Mouse (Mus musculus): ENCODE measurements around the gene 1700029J07Rik.

1700029J07Rik gene

GRCm38 (mm10) chr8:45988189-45988588 lies 13.1 kb upstream of the 1700029J07Rik start:
- 0 out of 2 replicates have a peak, but pooled peaks cover 4% of the 10 kb centered on the region for H3K4me1 ChIP-seq (replicated peaks; ENCODE audit: low read depth, low read length)
- no peaks in the 10 kb centered on the region for H3K27me3 ChIP-seq (ENCODE audit: insufficient read depth, low read length)
- no peaks in the 10 kb centered on the region for H3K9me3 ChIP-seq (ENCODE audit: low read length)
- H3K36me3 ChIP-seq (ENCODE audit: insufficient read depth, low read length): peaks cover 10% of the 10 kb centered on the region; the same call in 1 of the 2 replicates
- no peak overlapping the region for H3K4me3 ChIP-seq (replicated peaks; ENCODE audit: low read length)
- TF ChIP-seq NANOG (IDR thresholded peaks at IDR 0.05; ENCODE audit: borderline replicate concordance, low read length) (no peak), POU5F1 (IDR thresholded peaks at IDR 0.05; ENCODE audit: borderline replicate concordance, low read length) (no peak), CTCF (conservative IDR thresholded peaks at IDR 0.05; ENCODE audit: low read length) (no peak)

GRCm38 (mm10) chr8:45986665-45987064 lies 11.6 kb upstream of the 1700029J07Rik start:
- 0 out of 2 replicates have a peak, but pooled peaks cover 4% of the 10 kb centered on the region for H3K4me1 ChIP-seq (replicated peaks; ENCODE audit: low read depth, low read length)
- TF ChIP-seq NANOG (IDR thresholded peaks at IDR 0.05; ENCODE audit: borderline replicate concordance, low read length) (no peak), CTCF (conservative IDR thresholded peaks at IDR 0.05; ENCODE audit: low read length) (no peak), POU5F1 (IDR thresholded peaks at IDR 0.05; ENCODE audit: borderline replicate concordance, low read length) (no peak)
- H3K27me3 ChIP-seq (ENCODE audit: insufficient read depth, low read length): no peaks in the 10 kb centered on the region
- no peaks in the 10 kb centered on the region for H3K9me3 ChIP-seq (ENCODE audit: low read length)
- peaks cover 10% of the 10 kb centered on the region; the same call in 1 of the 2 replicates for H3K36me3 ChIP-seq (ENCODE audit: insufficient read depth, low read length)
- no peak overlapping the region for H3K4me3 ChIP-seq (replicated peaks; ENCODE audit: low read length)

GRCm38 (mm10) chr8:45975837-45976468 lies 901 bp upstream of the 1700029J07Rik start:
- Histone ChIP-seq H3K4me1 (replicated peaks; ENCODE audit: low read depth, low read length) (0 out of 2 replicates have a peak, but pooled peaks cover 3% of the 10 kb centered on the region), H3K36me3 (ENCODE audit: insufficient read depth, low read length) (peaks cover 8% of the 10 kb centered on the region; the same call in 1 of the 2 replicates), H3K27me3 (ENCODE audit: insufficient read depth, low read length) (no peaks in the 10 kb centered on the region), H3K9me3 (ENCODE audit: low read length) (peaks cover 56% of the 10 kb centered on the region), H3K4me3 (replicated peaks; ENCODE audit: low read length) (peak overlapping the region; percentile 77)
- no peak for TF ChIP-seq NANOG (IDR thresholded peaks at IDR 0.05; ENCODE audit: borderline replicate concordance, low read length)
- no peak for TF ChIP-seq POU5F1 (IDR thresholded peaks at IDR 0.05; ENCODE audit: borderline replicate concordance, low read length)
- no peak for TF ChIP-seq CTCF (conservative IDR thresholded peaks at IDR 0.05; ENCODE audit: low read length)

GRCm38 (mm10) chr8:45973988-45974505 lies 1.0 kb downstream of the 1700029J07Rik start:
- H3K27me3 ChIP-seq (ENCODE audit: insufficient read depth, low read length): no peaks in the 10 kb centered on the region
- H3K36me3 ChIP-seq (ENCODE audit: insufficient read depth, low read length): peaks cover 5% of the 10 kb centered on the region; the same call in 1 of the 2 replicates
- no peak overlapping the region for H3K4me3 ChIP-seq (replicated peaks; ENCODE audit: low read length)
- H3K4me1 ChIP-seq (replicated peaks; ENCODE audit: low read depth, low read length): 0 out of 2 replicates have a peak, but pooled peaks cover 3% of the 10 kb centered on the region
- peaks cover 59% of the 10 kb centered on the region for H3K9me3 ChIP-seq (ENCODE audit: low read length)
- TF ChIP-seq NANOG (IDR thresholded peaks at IDR 0.05; ENCODE audit: borderline replicate concordance, low read length) (no peak), CTCF (conservative IDR thresholded peaks at IDR 0.05; ENCODE audit: low read length) (no peak)

GRCm38 (mm10) chr8:45970894-45971293 lies 4.2 kb downstream of the 1700029J07Rik start:
- no peaks in the 10 kb centered on the region for H3K36me3 ChIP-seq (ENCODE audit: insufficient read depth, low read length)
- peaks cover 44% of the 10 kb centered on the region for H3K9me3 ChIP-seq (ENCODE audit: low read length)
- TF ChIP-seq CTCF (conservative IDR thresholded peaks at IDR 0.05; ENCODE audit: low read length) (peak; percentile 43), NANOG (IDR thresholded peaks at IDR 0.05; ENCODE audit: borderline replicate concordance, low read length) (no peak)
- H3K4me1 ChIP-seq (replicated peaks; ENCODE audit: low read depth, low read length): 0 out of 2 replicates have a peak, but pooled peaks cover 3% of the 10 kb centered on the region
- H3K4me3 ChIP-seq (replicated peaks; ENCODE audit: low read length): no peak overlapping the region
- H3K27me3 ChIP-seq (ENCODE audit: insufficient read depth, low read length): no peaks in the 10 kb centered on the region

GRCm38 (mm10) chr8:45950622-45951021 lies 24.4 kb downstream of the 1700029J07Rik start:
- Histone ChIP-seq H3K9me3 (ENCODE audit: low read length) (peaks cover 10% of the 10 kb centered on the region), H3K36me3 (ENCODE audit: insufficient read depth, low read length) (no peaks in the 10 kb centered on the region), H3K4me1 (replicated peaks; ENCODE audit: low read depth, low read length) (no peaks in the 10 kb centered on the region), H3K4me3 (replicated peaks; ENCODE audit: low read length) (no peak overlapping the region), H3K27me3 (ENCODE audit: insufficient read depth, low read length) (no peaks in the 10 kb centered on the region)
- TF ChIP-seq CTCF (conservative IDR thresholded peaks at IDR 0.05; ENCODE audit: low read length) (no peak), POU5F1 (IDR thresholded peaks at IDR 0.05; ENCODE audit: borderline replicate concordance, low read length) (no peak), NANOG (IDR thresholded peaks at IDR 0.05; ENCODE audit: borderline replicate concordance, low read length) (peak; percentile 82)

- peaks cover 10% of the 10 kb centered on the region for H3K9me3 ChIP-seq (ENCODE audit: low read length)
- no peak overlapping the region for H3K4me3 ChIP-seq (replicated peaks; ENCODE audit: low read length)
- H3K4me1 ChIP-seq (replicated peaks; ENCODE audit: low read depth, low read length): no peaks in the 10 kb centered on the region
- TF ChIP-seq CTCF (conservative IDR thresholded peaks at IDR 0.05; ENCODE audit: low read length) (no peak), POU5F1 (IDR thresholded peaks at IDR 0.05; ENCODE audit: borderline replicate concordance, low read length) (no peak), NANOG (IDR thresholded peaks at IDR 0.05; ENCODE audit: borderline replicate concordance, low read length) (no peak)
- no peaks in the 10 kb centered on the region for H3K36me3 ChIP-seq (ENCODE audit: insufficient read depth, low read length)
- no peaks in the 10 kb centered on the region for H3K27me3 ChIP-seq (ENCODE audit: insufficient read depth, low read length)
Observed at GRCm38 (mm10) chr8:45946283-45946682, 28.8 kb downstream of the 1700029J07Rik start.

GRCm38 (mm10) chr8:45936986-45937385 lies 38.1 kb downstream of the 1700029J07Rik start:
- no peak for TF ChIP-seq NANOG (IDR thresholded peaks at IDR 0.05; ENCODE audit: borderline replicate concordance, low read length)
- TF ChIP-seq POU5F1 (IDR thresholded peaks at IDR 0.05; ENCODE audit: borderline replicate concordance, low read length): no peak
- no peak for TF ChIP-seq CTCF (conservative IDR thresholded peaks at IDR 0.05; ENCODE audit: low read length)
- Histone ChIP-seq H3K9me3 (ENCODE audit: low read length) (peaks cover 39% of the 10 kb centered on the region), H3K27me3 (ENCODE audit: insufficient read depth, low read length) (no peaks in the 10 kb centered on the region), H3K4me3 (replicated peaks; ENCODE audit: low read length) (no peak overlapping the region), H3K4me1 (replicated peaks; ENCODE audit: low read depth, low read length) (peaks cover 3% of the 10 kb centered on the region; the same call in 1 of the 2 replicates), H3K36me3 (ENCODE audit: insufficient read depth, low read length) (no peaks in the 10 kb centered on the region)
